Mouse (Mus musculus): Measurements from ENCODE around the gene Map1s.

Map1s gene

DNA sequence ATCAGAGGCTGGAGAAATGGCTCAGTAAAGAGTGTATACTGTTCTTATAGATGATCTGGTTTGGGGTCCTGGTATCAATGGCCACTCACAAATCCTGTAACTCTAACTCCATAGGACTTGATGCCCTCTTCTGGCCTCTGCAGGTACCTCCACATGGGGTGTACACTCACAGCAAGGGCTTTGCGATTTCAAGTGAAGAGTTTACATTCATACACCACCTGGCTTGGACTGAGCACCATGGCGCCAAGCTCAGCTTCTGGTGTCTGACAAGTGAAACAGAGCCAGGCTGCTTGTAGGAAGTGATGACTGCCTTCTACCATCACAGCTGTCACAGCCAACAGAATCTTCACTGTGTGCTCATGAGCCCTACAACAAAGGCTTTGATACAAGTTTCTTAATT is 35.7 kb downstream of the Map1s start:
- in situ Hi-C loops (cut with MboI), result no loop called here

DNA sequence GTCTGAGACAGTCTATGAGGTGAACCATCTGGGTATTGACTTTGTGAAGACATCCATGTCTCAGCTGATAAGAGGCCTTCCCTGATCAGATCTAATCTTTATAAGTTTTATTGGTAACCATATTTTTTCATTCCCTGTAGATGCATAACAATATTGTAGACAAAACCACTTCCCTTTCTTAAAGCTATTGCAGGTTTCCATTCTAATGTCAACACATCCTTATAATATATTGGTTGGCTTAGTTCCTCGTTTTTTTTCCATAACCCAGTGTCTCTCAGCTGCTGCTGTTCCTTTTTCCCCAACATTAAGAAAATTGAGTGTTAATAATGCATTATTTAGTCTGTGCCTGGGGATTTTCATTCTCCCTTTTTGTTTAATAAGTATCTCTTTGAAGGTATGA is 37.5 kb downstream of the Map1s start:
- in situ Hi-C loops (cut with MboI), result no loop called here

DNA sequence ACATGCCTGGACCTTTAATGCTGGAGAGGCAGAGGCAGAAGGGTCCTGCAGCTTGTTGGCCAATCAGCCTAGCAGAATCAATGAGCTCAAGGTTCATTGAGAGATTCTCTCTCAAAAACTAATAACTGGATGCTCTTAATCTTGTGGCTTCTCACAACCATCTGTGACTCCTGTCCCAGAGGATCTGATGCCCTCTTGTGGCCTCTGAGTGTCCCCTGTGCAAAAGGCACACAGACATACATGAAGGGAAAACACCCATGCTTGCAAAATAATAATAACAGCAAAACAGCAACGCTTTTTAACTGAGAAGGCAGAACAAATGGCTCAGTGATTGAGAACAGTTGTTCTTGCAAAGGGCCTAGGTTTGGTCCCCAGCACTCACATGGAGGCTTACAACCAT is 44.1 kb downstream of the Map1s start:
- in situ Hi-C loops (cut with MboI), result no loop called here

GRCm38 (mm10) chr8:70960703-70961472 is 55.2 kb downstream of the Map1s start:
- in situ Hi-C loops (cut with MboI), result no loop called here

DNA sequence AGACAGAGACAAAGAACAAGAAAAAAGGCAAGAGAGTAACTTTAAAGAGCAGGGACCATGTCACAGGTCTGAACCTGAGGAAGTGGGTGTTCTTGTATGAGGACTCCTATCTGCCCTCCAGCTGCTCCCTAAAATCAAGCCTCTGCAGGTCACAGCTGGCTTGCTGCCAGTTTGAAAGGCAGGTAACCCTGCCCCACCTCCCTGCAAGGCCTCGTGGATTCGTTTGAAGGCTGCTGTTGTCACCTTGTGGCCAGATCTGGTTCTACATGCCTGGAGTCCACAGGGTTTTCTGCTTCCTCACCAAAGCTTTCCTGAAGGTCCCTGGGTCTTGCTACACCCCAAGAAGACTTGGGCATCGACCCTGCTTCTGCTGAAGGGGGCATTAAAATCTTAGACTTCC is 58.4 kb downstream of the Map1s start:
- in situ Hi-C loops (cut with MboI), result no loop called here

DNA sequence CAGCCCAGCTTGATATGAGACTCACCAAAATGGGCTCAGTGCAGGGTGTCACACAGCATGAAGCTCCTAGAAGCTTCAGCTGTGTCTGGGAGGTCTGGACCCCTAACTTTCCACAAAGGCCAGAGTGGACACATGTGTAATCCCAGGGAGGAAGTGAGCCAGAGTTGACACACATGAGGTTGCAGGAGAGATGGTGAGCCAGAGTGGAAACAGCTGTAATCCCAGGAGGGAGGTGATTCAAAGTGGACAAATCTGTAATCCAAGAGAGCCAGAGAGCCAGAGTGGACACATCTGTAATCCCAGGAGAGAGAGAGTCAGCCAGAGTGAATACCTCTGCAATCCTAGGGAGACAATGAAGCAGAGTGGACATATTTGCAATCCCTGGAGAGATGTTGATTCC is 59.1 kb downstream of the Map1s start:
- in situ Hi-C loops (cut with MboI), result no loop called here

Data from mature B cell (primary cell).